Mouse (Mus musculus) ovary, postnatal 10 days (tissue): Measurements from ENCODE around the gene Narfl.

Experiments
- DNase-seq: peaks from one replicate; pipeline ENCODE4 v3.0.0; 2022; ENCODE audit warnings: low spot score

Narfl gene

DNA sequence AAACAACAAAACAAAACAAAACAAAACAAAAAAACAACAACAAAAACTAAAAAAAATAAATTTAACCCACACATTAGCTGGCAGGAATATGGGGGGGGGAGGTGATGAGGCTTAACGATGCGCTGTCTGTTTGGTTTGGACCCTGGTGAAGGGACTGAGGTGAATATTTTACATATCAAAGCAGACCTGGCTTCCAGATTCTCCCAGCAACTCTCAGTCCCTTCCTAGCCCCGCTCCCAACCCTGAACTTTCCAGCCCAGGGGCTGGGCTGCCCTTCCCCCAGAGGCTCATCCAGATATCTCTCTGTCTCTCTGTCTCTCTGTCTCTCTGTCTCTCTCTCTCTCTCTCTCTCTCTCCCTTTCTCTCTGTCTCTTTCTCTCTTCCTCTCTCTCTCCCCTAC, 11.0 kb upstream of the Narfl start:
- DNase-seq: no peak

GRCm38 (mm10) chr17:25765886-25766285, 7.7 kb upstream of the Narfl start:
- no peak for DNase-seq

- DNase-seq: no peak
Observed at GRCm38 (mm10) chr17:25769331-25769730, 4.2 kb upstream of the Narfl start.

DNA sequence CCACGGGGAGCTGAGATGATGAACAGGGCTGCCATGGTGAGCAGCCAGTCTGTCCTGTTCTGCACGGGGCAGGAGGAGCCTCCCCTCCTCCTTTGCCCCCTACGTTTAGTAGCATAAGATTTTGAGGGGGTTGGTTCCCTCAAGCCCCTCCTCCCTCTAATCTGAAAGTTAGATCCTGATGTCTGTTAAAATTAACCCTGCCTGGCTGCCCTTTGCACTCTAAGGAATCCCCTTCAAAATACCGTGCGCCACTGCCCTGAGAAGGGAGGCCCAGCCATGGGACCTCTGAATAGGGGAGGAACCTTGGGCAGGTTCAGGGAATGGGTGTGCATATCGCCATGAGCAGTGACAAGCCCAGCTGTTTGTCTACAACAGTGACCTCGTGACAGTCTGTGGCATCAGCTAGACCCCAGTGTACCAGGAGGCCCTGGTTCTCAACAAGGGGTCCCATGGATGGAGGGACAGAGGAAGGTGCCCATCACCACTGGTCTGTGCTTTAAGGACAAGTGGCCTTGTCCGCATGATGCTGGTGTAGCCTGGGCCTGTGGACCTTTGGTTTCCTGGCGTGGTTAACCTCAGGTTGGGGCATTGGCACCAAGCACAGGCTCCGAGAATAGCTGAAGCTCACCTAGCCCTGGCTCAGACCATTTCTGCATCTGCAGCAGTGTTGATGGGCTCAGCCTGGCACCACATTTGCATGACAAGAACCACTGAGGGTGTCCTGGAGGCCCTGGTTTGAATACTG, 1.9 kb downstream of the Narfl start:
- DNase-seq: no peak

DNA sequence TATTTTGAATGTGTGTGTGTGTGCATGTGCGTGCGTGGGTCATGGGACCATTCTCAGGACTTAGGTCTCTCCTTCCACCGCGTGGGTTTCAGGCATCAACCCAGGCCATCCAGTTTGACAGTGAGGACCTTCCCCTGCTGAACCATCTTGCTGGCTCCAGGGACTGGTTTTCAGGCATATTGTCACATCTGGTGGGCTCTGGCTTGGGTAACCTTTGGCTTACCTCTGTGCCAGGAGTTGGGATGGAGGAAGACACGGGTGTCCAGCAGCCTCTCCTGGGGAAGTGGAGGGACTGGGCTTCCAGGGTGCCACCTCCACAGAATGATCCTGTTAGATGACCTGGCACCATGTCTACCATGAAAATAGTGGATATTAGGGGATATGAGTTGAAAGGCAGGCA, 4.4 kb downstream of the Narfl start:
- no peak for DNase-seq

- DNase-seq: no peak
Observed at GRCm38 (mm10) chr17:25781339-25781738, 7.8 kb downstream of the Narfl start.

- no peak for DNase-seq
Observed at GRCm38 (mm10) chr17:25783086-25783485, 9.5 kb downstream of the Narfl start.

DNA sequence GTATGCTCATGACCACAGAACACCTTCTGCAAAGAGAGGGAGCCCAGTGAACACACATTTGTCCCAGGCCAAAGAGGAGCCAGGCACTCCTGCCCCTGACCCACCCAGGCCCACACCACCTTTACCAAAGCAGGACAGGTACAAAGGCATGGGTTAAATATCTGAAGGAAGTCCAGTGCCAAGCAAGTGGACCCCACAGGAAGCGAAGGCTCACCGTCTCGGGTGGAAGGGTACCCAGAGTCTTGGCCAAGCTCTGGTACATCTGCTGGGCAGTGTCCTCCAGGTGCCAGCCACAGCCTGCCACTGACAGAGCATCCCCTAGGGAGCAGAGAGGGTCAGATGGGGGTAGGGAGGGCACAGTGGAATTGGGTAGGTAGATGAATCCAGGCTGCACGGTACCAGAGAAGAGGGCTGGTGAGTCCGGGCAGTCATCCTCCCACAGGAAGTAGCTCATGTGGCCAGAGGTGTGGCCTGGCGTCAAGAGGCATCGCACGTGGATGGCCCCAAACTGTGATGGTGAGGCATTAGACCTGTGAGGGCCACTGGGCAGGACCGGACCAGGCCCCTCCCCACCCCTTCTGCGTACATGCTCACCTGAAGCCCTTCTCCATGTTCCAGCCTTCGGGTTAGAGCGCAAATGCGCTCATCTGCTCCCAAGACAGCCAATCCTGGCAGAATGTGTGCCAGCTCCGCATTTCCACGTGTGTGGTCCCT, 10.4 kb downstream of the Narfl start:
- no peak for DNase-seq

DNA sequence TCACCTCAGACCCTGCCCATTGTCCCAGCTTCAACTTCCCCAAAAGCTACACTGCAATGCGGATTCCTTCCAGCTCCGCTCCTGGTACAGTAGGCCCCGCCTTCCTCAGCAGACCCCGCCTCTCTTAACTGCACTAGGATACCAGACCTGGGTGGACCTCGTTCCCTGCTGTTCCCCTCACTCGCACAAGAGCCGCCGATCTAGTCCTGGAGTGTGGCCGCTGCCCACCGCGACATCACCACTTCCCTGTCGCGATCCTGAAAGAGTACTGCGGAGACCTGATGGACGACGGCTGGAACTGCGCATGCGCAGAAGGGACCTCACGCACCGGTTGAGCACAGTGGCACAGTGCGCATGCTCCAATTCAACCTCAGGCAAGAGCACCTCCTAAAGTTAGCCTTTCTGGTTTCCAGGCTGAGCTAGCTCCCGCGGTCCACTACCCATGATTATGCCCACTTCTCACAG, 11.7 kb downstream of the Narfl start, which contains the start of gene Haghl:
Gene Haghl, minus strand, starts transcription at position 393 of the 465 bp plus-strand sequence.
- DNase-seq: peak; percentile 91

GRCm38 (mm10) chr17:25786280-25786679, 12.7 kb downstream of the Narfl start, which contains the start of gene Ccdc78:
Gene Ccdc78, plus strand, starts transcription at chr17:25786580.
- no peak for DNase-seq

GRCm38 (mm10) chr17:25786781-25787504, 13.4 kb downstream of the Narfl start:
- no peak for DNase-seq

- DNase-seq: no peak
Observed at GRCm38 (mm10) chr17:25791320-25791842, 17.8 kb downstream of the Narfl start.

DNA sequence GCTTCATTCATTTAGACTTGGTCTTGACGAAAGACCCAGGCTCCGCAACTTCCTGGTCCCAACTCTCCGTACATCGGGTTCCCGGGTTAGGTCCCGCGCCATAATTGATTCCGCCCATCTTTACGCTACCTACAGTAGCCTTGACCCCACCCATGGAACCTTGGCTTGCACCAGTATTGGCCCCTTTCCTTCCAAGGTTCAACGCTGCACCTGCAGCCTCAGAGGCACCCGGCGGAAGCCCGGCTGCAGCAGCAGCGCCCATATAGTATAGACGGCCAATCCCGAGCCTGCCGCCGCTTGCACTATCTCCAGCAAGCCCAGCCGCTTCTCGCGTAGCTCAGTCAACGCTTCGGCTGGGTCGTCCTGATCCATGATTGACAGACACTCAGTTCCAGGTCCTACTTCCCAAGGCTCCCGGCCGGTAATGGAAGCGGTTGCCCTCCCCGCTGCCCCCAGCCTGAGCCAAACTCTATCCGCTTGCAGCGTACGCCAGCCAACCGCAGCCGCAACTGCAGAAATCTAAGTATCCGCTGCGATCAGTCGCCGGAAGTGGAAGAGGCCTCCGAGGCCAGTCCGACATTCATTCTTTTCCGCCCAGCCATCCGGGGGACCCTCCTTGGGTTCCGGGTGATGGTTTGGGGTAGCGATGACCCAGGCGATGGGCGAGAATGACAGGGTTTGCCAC, 18.4 kb downstream of the Narfl start:
- DNase-seq: peak; percentile 88

- peak; percentile 62 for DNase-seq
Observed at GRCm38 (mm10) chr17:25792615-25793014, 19.0 kb downstream of the Narfl start, which contains the start of gene Fam173a. Gene Fam173a, minus strand, starts transcription at chr17:25792901.

- DNase-seq: no peak
Observed at GRCm38 (mm10) chr17:25794197-25794596, 20.6 kb downstream of the Narfl start.

DNA sequence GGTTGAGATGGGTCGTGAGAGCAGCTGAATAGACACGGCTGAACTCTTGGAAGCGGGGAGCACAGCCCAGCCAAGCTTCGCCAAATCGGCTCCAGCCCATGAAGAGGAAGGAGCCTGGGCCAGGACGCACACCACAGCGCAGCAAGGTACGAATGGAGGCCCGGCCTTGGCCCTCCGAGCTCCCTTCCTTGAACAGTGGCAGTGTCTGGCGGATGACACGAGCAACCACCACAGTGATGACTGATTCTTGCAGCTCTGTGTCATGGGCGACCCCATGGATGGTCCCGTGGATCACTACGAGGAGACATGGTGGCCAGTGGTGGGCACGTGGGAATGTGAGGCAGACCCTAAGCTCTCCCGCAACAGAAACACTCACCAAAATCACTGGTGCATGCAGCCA, 21.4 kb downstream of the Narfl start:
- no peak for DNase-seq

GRCm38 (mm10) chr17:25795609-25796092, 22.1 kb downstream of the Narfl start, which contains the start of gene AC134908.4:
Gene AC134908.4, minus strand, starts transcription at chr17:25795659.
- no peak for DNase-seq

DNA sequence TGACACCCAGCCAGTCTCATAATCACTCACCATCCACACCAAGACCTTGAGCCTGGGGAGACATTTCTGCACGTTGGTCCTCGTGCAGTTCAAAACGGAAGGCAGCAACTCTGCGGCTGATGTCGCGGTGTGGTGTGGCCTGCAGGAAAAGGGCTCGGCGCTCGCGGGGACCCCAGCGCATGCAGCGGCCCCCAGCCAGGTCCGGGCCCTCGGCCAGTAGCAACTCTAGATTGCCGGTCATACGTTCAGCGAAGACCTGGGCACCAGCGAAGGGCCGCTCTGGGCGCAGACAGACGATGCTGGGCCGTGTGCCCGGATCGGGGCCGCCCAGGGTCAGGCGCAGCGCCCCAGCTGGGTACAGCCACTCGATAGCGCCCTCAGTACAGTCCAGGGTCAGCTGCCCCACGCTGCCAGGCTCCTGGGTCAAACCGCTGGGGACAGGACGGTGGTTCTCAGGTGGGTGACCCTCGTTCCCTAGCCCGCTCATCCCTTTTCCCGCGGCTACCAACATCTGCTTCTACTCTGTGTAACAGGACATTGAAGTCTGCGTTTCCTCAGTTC, 22.7 kb downstream of the Narfl start:
- no peak for DNase-seq

DNA sequence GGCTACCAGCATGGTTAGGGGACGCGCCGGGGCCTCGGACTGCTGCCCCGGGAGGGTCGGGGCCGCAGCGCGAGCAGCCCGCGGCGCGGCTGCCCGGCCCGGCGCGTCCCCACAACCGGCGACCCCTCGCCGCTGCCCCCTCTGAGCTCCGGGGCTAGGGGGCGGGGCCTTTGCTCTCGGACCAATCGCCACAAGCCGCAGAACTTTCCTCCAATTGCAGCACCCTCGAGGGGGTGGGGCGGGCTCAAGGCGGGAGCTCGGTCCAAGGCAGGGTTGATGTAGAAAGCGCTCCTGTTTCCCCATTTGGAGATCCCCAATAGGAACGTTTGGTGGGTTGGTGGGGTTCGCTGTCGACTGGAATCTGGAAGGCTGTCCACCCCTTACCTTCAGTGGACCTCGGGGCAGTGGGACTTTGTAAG, 23.4 kb downstream of the Narfl start, which contains the start of gene Metrn:
Gene Metrn, minus strand, starts transcription at position 186 of the 419 bp plus-strand sequence.
- peak; percentile 72 for DNase-seq

DNA sequence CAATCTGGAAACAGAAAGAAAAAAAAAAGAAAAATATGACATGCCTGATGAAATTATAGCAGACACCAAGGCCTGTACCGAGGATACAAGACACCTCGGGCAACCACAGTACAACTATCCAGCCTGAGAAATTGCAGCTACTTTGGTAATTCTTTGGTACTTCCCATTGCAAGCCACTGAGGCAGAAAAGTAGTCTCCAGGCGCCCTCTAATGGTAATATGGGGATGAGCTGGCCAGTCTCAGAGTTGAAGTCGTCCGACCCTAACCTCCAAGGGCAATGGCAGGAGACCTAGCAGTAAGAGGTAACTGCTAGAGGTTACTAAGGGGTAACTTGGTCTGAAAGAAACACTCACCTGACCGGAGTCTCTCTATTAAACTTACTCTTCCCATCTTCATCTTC, 27.5 kb downstream of the Narfl start:
- no peak for DNase-seq
